19 mouse cellular contexts compared by ENCODE assay signal in genomic region chr13:114199746-114200145, GRCm38 (mm10).
DNase-seq lines count a peak whose midpoint lies in the region; ATAC-seq lines count a peak whose summit lies in the region.
"Had no signal": no experiment of that assay in that cellular context is flagged by ENCODE, and none has a peak within 500 bp of the region (broad histone marks: within the 10 kb centered on the region; RNA-seq: fewer than 3 reads in every experiment).

No protein-coding gene starts in this region.

- no peak overlapping the region for H3K4me3 ChIP-seq in forebrain, embryonic 14.5 days (ENCODE audit: low read depth, low read length)
- H3K4me3 ChIP-seq: hindbrain, embryonic 12.5 days; kidney, embryonic 15.5 days; liver, embryonic 13.5 days had no signal

- H3K4me2 ChIP-seq in forebrain, embryonic 14.5 days (ENCODE audit: low read length), result no peak overlapping the region
- H3K4me2 ChIP-seq: hindbrain, embryonic 12.5 days; kidney, embryonic 15.5 days; liver, embryonic 13.5 days; lung, embryonic 14.5 days had no signal

- no peak for DNase-seq in frontal cortex, postnatal 10 days (ENCODE audit: low spot score in 2 of 2)
- peak; percentile 30 for DNase-seq in left cerebral cortex, postnatal 36 days (ENCODE audit: low spot score in 2 of 2)
- no peak for DNase-seq in left cerebral cortex, adult 11 months (ENCODE audit: low spot score)
- peak; percentile 9 for DNase-seq in thymus, postnatal 25 days
- DNase-seq in thymus, adult 18-20 months, result no peak
- no peak for DNase-seq in forebrain, embryonic 14.5 days (ENCODE audit: low spot score)
- DNase-seq: adrenal gland, postnatal 14 days; cerebellum, adult 9-10 months; gastrocnemius, postnatal 25 days; kidney, postnatal 36 days; left cerebral cortex, postnatal 4 days; liver, embryonic 13.5 days; lung, embryonic 14.5 days; midbrain, embryonic 14.5 days had no signal

- peaks cover 3% of the 10 kb centered on the region; the same call in 1 of the 2 replicates for H3K4me1 ChIP-seq in forebrain, embryonic 14.5 days (ENCODE audit: control insufficient read depth, insufficient read depth, low read length)
- H3K4me1 ChIP-seq: hindbrain, embryonic 12.5 days; kidney, embryonic 15.5 days; liver, embryonic 13.5 days had no signal

- WGBS in forebrain, embryonic 14.5 days, result 89% methylated on average over 6 of the region's 6 CpGs

- no peaks in the 10 kb centered on the region for H3K27me3 ChIP-seq in forebrain, embryonic 14.5 days (replicated peaks; ENCODE audit: control insufficient read depth, insufficient read depth, low read length)
- H3K27me3 ChIP-seq: hindbrain, embryonic 12.5 days; kidney, embryonic 15.5 days; liver, embryonic 13.5 days had no signal

- no peaks in the 10 kb centered on the region for H3K9me3 ChIP-seq in forebrain, embryonic 14.5 days (replicated peaks; ENCODE audit: control insufficient read depth, low read length)
- H3K9me3 ChIP-seq: hindbrain, embryonic 12.5 days; kidney, embryonic 15.5 days; liver, embryonic 13.5 days had no signal

- peak; percentile 82 for ATAC-seq in frontal cortex, adult (ENCODE audit: low TSS enrichment)
- ATAC-seq in forebrain, embryonic 14.5 days, result no peak
- ATAC-seq: forebrain, embryonic 16.5 days; intestine, postnatal 0 days had no signal

- H3K27ac ChIP-seq in forebrain, embryonic 14.5 days (ENCODE audit: low read depth, low read length), result no peak overlapping the region
- H3K27ac ChIP-seq: hindbrain, embryonic 12.5 days; kidney, embryonic 15.5 days; liver, embryonic 13.5 days had no signal

- intact Hi-C loops in left cerebral cortex, postnatal 36 days (cut with DNase I), result no loop called here

- no peaks in the 10 kb centered on the region for H3K36me3 ChIP-seq in forebrain, embryonic 14.5 days (ENCODE audit: control insufficient read depth, insufficient read depth, low read length)
- H3K36me3 ChIP-seq: hindbrain, embryonic 12.5 days; kidney, embryonic 15.5 days; liver, embryonic 13.5 days had no signal

- H3K9ac ChIP-seq in forebrain, embryonic 14.5 days (ENCODE audit: low read length), result no peak overlapping the region
- H3K9ac ChIP-seq: hindbrain, embryonic 12.5 days; kidney, embryonic 15.5 days; liver, embryonic 13.5 days; lung, embryonic 14.5 days had no signal

Comparison
In these comparisons a context has a peak if more than half of its experiments do, and no peak if none do; other contexts are left out.
1. DNase-seq: peak in left cerebral cortex, postnatal 36 days (2 of 2) and thymus, postnatal 25 days (single experiment); none in frontal cortex, postnatal 10 days (0 of 2), left cerebral cortex, adult 11 months (single experiment), thymus, adult 18-20 months (0 of 2) and forebrain, embryonic 14.5 days (single experiment).